Mouse (Mus musculus): ENCODE measurements around the gene Creb1.
A peak's percentile ranks its signal among the peaks of the same experiment; 100 is the strongest.
"Not testable (repeated sequence)": the region's sequence is repeated elsewhere in the genome, so short reads cannot be mapped to it uniquely, and the experiment has no call there.

Creb1 gene

DNA sequence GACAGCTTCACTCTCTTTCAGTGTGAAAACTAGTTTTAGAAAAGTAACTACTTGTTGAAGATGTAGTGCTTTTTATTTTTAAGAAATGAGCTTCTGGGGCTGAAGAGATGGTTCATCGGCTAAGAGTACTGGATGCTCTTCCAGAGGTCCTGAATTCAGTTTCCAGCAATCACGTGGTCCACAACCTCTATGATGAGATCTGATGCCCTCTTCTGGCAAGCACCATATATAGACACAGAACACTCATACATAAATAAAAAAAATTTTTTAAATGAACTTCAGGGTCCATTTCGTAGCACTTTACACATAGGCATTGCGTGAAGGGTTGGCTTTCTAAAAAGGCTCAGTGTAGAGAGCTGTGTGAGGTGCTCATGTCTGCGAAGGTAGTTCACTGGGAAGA lies 11.3 kb downstream of the Creb1 start:
- DNase-seq = no peak

DNA sequence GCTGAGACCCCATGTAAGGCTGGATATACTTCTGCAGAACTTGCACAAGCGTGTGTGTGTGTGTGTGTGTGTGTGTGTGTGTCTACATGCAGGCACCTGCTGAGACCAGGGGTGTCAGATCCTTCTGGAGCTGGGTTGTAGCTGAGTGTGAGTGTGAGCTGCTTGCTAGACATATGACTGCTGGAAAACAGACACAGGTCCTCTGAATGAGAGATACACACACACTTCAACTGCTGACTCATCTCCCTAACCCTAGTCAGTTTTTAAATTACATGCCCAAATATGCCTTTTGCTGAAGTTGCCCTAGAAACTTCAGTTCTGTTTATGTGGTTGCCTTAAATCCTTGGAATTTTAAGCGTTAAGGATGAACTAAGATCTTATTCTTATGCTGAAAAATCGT lies 13.6 kb downstream of the Creb1 start:
- no peak for DNase-seq

DNA sequence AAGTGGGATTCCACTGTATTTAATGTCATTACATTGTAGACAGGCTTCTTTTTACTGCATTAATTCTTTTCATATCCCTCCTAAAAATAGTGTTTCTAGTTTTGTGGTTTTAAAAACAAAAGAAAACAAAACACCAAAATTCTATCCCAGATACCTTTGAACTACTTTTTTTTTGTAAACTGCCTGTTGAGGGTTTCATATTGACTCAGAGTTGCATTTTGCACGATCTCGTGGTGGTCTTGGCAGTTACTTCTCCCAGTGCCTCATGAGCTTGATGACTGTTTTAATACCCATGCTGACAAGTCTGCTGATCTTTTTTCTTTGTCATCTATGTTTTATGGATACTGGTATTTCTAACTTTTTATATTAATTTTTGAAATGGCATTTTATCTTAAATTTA lies 16.9 kb downstream of the Creb1 start:
- DNase-seq = no peak

DNA sequence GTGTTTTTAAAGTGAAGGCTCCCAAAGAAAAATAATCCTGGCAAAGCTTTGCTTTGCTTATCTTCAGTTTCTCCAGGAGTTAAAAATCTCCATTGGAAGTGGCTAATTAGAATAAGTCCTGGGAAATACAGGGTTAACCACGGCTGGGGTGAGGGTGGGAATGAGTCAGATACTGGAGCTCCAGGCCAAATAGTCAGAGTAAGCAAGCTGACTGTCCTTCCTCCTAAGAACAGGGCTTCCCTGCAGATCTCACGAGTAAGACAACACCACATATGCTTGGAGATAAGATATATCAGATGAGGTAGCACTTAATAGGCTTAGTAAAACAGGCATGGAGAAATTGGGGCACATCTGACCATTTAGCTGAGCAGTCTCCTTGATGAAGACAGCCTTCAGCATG lies 19.5 kb downstream of the Creb1 start:
- no peak for DNase-seq

DNA sequence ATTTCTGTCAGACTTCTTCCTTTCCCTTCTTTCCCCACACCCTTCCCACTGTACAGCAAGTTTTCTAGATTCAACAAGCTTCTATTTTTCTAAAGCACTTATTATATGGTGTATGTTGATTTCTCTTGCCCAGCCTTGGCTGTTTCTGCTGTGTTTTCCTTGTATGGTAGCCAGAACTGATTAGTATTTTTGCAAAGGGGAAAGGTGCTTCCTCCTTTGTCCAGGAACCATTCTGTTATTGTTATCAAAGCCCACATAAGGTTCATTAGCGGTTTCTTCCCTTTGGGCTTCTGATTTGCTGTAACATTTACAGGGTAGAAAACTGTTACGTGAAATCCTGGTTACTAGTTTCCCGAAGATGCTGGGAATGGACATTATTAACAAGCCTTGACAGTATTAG lies 27.7 kb downstream of the Creb1 start:
- DNase-seq = no peak

DNA sequence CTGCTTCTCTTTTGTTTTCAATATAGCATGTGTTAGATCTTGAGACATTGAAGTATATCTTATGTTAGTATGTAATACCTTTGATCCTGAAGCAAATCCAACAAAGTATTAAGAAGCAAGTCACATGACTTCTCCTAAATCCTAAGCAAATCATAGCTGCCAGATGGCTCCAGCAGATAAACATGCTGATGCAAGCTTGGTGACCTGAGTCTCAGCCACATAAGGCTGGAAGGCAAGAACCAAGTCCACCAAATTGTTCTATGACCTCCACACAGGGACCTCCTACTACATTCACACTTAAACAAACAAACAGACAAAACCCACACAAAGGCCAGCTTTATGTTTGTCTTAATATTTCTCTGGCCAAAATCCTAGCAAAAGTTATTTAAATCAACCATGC lies 35.8 kb downstream of the Creb1 start:
- no peak for DNase-seq

DNA sequence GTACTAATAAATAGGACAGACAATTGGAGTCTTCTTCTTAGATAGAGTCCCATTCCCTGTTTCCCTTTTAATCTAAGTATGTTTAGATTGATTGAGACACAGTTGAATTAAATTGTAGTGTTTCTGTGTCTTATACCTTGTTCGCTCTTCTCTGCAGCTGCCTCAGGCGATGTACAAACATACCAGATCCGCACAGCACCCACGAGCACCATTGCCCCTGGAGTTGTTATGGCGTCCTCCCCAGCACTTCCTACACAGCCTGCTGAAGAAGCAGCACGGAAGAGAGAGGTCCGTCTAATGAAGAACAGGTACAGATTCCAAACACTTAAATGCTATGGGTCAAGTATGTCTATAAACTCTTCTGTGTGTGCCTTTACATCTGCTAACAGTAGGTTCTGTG lies 43.6 kb downstream of the Creb1 start:
- DNase-seq = no peak

DNA sequence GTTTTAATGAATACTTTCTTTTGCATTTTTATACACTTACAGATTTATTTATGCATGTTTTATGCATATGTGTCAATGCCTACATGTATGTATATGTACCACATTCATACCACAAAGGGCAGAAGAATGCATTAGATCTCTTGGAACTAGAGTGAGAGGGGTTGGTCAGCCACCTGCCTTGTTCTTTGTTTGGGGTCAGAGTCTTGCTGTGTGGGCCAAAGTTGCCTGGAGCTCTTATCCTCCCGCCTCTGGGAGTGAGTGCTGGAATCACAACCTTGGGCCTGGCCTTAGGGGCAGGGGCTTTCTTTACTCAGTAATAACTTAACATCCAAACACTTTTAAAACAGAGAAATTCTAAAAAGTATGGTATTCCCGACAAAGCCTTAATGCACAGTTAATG lies 44.3 kb downstream of the Creb1 start:
- DNase-seq = no peak

DNA sequence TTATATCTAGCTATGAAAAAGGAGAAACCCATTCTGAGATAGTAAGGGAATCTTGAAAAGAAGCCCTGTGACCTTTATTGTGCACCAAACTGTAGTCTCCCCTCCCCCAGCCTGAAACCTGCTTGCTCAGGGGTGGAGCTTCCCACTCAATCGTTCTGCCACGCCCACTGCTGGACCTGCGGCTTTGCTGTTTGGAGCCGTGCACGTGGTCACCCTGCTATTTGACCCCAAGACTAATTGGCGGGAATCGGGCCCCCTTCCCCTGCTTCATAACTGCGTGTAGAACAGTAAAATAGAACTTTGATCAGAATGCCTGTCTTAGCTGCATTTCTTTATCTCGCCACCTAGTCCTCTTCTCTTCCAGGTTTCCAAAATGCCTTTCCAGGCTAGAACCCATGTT lies 45.5 kb downstream of the Creb1 start:
- not testable (repeated sequence) for DNase-seq

DNA sequence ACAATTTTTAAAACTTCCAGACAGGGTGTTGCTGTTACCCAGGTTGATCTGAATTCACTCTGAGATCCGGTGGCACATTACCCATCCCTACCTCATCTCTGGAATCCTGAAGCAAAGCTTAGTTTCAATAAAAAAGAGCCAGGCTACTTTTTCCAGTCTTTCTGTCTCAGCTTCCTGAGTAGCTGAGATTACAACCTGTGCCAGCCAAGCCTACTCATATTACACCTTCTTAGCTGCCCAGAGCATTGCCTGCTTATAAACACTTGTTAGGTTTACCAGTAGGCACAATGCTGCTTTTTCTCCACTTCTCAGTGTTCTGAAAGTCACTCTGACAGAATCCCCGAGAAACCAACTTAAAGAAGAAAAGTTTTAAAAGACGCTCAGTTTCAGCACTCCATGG lies 46.4 kb downstream of the Creb1 start:
- DNase-seq = no peak

DNA sequence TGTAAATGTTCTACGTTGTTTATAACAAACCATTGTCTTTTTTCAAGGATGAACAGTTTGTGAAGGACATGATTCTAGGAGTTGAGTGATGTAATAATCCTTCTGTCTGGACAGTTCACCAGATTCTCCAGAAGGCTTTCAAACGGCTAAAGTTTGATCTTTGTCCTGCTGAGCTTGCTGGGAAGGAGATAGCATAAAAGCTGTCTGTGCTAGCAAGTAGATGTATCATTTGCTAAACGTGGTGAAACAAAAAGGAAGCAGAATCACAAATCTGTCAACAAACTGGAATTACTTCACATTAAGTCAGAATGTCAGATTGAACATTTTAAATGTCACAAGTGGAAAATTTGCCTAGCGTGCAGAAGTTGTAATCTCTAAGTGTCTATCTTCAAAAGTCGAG lies 66.5 kb downstream of the Creb1 start:
- DNase-seq = no peak

DNA sequence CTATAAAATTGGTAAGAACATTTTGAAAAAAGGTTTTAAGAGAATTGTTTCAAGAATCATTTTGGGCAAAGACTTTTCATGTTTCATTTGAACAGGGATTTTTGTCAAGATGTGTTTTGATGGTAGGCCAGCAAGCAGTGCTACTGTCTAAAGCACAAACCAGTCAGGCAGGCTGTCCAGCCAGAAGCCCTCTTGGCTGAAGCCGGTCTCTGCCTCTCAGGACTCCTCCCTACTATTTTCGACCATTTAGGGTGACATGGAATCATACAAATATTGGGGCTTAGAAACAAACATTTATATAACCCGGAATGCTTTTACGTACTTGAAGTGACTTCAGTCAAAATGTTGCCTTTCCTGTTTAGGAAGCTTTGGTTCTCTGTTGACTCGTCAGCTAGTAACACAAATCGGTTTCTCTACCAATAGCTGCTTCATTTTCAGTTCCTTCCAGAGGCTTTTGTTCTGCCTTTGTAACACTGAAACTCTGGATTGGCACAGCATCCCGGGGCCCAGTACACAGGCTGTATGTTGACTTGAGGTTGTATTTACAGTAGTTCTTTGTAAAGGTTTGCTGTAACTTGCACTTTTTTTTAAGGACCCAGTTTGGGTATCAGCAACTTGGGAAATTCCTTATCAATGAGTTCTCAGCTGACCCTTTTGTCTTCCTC lies 68.1 kb downstream of the Creb1 start:
- DNase-seq = no peak

DNA sequence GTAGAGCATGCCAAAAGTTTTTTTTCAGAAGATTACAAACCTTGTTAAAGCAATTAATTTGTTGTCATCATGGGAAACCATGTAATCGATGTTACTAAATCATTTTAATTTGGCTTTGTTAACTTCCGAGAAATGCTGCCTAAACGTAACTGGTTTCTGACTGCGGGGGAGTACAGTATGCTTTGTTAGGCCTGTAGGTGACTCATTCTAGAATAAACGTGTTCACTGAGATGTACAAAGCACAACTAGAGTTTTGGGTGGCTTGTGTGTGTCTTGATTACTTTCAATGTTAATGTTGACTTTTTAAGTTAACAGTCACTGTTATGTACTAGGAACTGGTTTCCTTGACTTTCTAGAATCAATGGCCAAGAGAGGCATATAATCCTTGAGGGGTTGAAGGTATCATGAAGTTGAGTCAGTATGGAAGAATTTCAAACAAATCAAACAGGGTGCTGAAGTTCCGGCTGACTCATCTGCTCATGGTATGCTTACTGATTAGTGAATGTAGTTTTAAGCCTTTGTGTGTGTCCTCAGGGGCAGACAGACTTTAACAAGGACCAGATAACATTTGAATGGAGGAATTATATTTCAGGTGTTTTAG lies 68.9 kb downstream of the Creb1 start:
- DNase-seq = no peak

DNA sequence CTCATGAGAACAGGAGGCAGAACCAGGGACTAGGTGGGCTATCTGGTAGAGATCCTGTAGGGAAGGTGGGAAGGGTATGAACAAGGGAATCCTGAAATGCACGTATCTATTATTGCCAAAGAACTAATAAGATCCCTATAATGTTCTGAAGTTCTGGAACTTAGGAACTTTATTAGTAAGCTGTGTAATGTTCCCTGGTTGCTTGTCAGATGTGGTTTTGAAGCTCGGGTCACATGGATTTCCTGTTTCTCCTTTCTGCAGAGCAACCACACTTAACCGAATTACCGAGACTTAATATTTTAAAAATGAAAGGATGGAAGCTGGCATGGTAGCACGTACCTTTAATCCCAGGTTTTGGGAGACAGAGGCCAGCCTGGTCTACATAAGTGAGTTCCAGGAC lies 70.9 kb downstream of the Creb1 start:
- DNase-seq = no peak

DNA sequence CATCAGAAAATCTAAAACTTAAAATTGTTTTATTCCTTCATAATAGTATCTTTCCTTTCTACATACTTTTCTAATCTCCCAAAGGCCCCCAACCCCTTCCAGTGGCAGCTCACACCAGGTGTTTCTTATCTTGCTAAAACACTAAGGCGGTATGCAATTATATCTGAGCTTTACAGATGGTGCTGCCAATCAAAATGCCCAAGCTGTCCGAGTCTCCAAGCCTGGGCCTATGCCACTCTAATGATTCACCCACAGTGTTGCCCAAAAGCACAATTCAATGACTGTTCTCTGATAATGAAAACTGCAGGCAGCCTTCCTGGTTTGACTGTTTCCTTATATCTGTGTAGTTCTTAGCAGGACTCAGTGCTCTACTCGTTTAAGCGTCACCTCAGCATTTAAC lies 76.7 kb downstream of the Creb1 start:
- no peak for DNase-seq

DNA sequence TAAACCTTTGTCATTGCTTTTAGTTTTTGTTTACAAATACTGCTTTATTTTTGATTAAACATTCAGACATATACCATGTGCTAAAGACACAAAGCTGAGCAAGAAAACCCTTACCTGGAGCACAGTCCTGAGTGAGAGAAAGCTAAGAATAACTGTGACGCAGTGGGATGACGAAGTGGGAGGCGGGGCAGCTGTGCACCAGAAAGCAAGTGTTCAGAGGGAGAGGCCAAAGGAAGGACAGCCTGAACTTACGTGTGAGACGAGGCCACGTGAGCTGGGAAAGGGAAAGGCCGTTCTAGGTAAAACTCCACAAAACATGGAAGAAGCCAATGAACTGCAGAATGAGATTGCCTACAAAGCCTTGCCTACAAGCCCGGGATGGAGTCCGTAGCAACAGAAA lies 77.5 kb downstream of the Creb1 start:
- DNase-seq = no peak

DNA sequence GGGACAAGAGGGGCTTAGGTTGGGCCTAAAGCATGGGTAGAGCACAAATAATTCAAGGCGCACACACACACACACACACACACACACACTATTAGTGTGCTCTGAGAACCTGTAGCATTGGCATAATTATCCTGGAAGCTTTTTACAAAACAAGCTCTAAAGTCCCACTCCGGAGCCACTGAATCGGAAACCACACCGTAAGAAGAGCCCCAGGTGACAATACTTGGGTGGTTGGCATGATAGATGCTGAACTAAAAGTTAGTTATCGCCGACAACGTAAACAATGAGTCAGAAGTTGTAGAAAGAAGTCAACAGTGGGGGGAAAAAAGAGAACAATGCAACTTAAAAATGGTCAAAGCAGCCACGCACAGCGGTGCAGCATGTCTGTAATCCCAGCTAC lies 81.9 kb downstream of the Creb1 start:
- no peak for DNase-seq

DNA sequence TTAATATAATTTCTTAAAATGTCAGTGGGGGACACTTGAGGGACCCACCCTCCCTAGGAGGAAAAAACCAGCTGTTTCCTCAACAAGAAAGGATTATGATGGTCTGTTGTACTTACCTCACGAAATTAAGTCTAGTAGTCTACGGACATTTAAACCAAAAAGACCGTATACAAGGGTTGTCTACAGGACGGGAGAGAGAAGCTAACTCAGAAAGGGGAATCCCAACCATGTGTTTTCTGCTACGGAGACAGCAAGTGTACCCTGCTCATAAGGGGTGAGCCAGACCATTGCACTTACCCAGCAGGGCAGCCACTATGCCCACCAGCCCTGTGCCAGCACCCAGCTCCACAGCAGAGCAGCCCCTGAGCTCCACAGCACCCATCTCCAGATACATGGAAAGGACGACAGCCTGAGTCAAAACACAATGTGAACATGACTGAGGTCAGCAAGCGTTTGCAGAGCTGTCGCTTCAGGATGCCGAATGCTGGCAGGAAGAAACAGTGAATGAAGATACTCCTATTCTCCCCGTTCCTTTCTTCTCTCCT lies 82.4 kb downstream of the Creb1 start:
- DNase-seq = no peak

DNA sequence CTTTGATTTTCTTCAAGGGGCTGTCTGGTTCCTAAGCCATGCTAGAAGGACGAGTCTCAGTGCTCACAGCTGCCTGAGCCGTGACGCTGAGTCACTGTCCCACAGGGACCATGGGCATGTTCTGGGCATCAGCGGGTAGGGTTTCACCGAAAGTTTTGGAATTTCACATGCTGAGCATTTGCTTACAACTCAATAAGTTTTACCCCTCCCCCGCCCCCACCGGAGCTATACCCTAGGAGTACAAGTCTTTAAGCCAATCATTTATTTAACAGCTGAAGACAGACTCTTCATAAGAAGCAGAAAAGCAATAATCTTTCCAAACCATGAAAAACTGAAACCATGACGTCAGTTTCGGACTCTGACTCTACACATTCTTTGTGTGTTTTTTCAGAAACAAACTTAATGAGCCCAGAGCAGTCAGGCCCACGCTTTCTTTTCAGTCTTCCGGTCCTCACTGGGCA lies 83.1 kb downstream of the Creb1 start:
- no peak for DNase-seq

DNA sequence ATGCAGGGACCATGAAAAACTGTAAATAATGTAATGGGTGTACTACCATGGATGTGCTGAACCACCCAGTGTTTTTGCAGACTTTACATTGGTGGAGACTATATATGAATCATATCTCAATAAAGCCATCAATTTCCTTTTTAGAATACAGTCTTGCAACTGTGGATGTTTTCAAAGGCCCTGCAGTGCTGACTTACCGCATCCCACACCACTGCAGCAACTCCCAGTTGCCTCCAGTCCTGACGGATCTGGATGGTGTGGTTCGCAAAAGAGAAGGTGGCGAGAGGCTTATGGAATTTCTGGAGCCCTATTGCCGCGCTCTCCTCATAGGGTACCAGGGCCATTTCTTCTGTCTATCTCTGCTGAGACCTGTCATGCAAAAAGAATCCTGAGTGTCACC lies 83.6 kb downstream of the Creb1 start:
- no peak for DNase-seq

DNA sequence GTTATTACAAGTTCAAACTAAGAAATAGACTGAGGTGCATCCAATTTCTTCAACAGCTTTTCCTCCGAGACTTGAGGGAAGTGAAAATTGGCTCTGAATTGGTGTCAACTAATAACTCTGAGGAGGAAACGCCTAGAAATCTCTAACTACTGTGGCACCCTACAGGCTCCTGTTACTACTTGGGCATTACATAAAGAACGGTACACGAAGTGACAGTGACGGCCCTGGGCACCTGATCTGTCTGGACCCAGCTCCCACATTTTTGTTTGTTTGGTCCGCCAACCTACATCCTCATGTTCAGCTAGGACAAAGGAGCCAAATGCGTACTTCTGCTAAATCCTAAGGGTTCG lies 84.1 kb downstream of the Creb1 start:
- DNase-seq = no peak

DNA sequence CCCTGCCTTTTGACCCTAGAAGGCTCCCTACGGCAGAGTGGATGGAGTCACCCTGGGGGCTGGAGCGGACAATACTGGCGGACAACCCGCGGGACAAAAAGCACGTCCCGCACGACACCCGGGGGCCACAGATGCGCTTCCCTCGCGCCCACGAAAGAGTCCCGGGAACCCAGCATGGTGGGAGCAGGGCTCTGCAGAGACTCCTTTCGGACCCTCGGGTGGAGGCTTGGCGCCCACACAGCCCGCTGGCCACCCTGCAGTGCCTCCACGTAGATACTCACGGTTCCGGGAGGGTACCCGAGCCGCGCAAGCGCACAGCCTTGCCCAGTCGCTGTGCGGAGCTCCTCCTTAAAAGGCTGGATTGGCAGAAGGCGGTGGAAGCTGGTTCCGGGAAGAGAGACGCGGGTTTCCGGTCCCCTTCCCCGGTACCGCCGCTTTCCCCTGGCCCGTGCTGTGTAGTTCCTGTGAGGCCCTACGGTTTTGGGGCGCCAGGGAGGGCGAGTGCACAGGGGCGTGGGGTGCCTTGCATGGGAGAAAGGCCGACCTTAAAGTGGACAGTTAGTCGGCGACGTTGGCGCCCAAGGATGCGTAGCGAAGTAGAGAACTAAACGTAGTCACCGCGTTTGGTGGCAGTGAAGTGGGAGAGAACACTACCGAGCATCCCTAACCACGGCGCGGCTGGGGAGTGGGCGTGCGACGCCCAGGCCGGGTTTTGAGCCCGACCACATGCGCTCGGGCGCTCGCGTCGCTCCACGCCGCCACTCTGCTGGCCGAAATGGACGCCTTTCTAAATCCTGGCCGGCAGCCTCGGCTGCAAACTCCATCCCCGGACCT lies 84.7 kb downstream of the Creb1 start, which contains the start of gene Mettl21a:
TSS of gene Mettl21a (minus strand) at position 362 of the 834 bp plus-strand sequence.
- peak; percentile 95 for DNase-seq

DNA sequence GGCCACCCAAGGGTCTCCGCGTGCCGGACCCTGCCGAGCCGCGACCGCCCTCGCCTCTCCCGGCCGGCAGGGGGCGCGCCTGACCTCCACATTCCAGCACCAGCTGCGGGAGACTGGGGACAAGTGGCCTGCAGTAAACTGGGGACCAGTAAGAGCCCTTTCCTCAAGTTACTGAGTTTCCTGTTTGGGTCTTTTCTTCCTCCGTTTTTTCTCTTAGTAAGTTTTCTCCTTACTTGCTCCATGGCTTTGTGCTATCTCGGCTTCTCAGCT lies 85.2 kb downstream of the Creb1 start:
- DNase-seq = peak; percentile 84

DNA sequence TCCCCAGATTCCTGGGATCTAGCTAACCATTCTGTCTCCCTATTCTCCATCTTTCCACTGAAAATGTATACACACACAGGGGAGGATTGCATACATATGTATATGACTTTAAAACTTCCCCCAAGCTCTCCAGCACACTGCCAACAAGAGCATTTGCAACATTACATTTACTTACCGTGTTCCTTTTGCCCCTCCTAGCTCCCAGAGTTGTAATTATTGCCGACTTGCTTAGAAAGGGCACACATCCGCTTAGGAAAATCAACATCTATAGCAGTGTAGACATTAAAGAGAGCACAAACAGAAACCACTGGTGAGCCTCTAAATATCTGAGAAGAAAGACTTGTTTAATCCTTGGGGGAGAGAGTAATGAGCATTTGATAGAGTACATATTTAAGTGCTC lies 85.8 kb downstream of the Creb1 start:
- DNase-seq = no peak
